8 mouse cellular contexts compared by ENCODE assay signal in the genomic region with DNA sequence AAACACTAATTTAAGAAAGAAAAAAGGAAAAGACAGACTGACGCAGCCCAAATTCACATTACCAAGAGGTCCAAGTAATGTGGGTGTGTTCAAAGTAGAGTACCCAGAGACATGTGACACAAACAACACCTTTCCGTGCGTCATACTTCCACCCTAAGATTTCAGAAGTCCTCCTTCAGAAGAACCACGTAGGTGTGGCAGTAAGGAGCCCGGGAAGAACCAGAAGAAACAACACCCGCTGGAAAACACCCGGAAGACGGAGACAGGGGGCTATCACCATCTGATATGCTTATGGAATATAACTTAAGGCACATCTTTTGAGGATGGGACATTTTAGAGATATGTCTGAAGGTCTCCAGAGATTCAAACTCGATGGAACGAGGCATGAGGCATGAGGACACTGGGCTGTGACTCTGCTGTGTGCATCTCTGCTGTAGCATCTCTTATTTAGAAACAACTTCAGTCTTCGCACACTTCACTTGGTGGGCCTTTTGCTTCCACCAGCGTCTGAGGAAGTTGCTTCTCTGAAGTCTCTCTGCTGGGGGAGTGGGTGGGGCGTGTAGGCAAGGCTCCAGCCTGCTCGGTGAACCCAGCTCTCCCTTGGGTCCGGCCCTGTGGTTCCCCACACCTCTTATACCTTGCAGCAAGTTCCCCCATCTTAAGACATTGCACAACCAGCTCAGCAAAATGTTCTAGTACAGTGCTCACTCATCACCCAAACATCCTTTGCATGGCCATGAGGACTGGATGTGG. TPM values are rescaled to one million over a fixed set of nuclear protein-coding genes. Genes with fewer than 3 reads are reported as not detected.
DNase-seq lines count a peak whose midpoint lies in the region; ATAC-seq lines count a peak whose summit lies in the region.
"Had no signal": no experiment of that assay in that cellular context is flagged by ENCODE, and none has a peak within 500 bp of the region (broad histone marks: within the 10 kb centered on the region; RNA-seq: fewer than 3 reads in every experiment).

No protein-coding gene starts in this region.

- no peak overlapping the region for H3K9ac ChIP-seq in hindbrain, embryonic 13.5 days
- H3K9ac ChIP-seq: limb, embryonic 15.5 days had no signal

- H3K4me3 ChIP-seq in hindbrain, embryonic 13.5 days: no peak overlapping the region
- H3K4me3 ChIP-seq: limb, embryonic 15.5 days had no signal

- DNase-seq in layer of hippocampus, adult 11-12 months (ENCODE audit: low spot score): peak; percentile 30
- DNase-seq in layer of hippocampus, adult 9-10 months (ENCODE audit: low spot score): no peak
- peak; percentile 75 for DNase-seq in thymus, postnatal 25 days
- DNase-seq in embryo, embryonic 9.5 days (ENCODE audit: extremely low spot score): no peak

- H3K27me3 ChIP-seq in hindbrain, embryonic 13.5 days: no peaks in the 10 kb centered on the region
- H3K27me3 ChIP-seq: limb, embryonic 15.5 days had no signal

- no peaks in the 10 kb centered on the region for H3K9me3 ChIP-seq in hindbrain, embryonic 13.5 days

- no peaks in the 10 kb centered on the region for H3K36me3 ChIP-seq in hindbrain, embryonic 13.5 days
- H3K36me3 ChIP-seq: limb, embryonic 15.5 days had no signal

- ATAC-seq in common myeloid progenitor, adult 5-6 weeks (replicated peaks; ENCODE audit: low read depth, poor library complexity, severe bottlenecking): peak; percentile 71
- peak; percentile 63 for ATAC-seq in megakaryocyte progenitor cell, adult 5-6 weeks (replicated peaks; ENCODE audit: poor library complexity)
- no peak for ATAC-seq in hindbrain, embryonic 13.5 days (ENCODE audit: low FRiP score)

- 93% methylated on average over 15 of the region's 15 CpGs for WGBS in hindbrain, embryonic 13.5 days

- H3K4me1 ChIP-seq in hindbrain, embryonic 13.5 days (replicated peaks): peaks cover 10% of the 10 kb centered on the region

- no peak overlapping the region for H3K27ac ChIP-seq in hindbrain, embryonic 13.5 days
- H3K27ac ChIP-seq: limb, embryonic 15.5 days had no signal

- H3K4me2 ChIP-seq in hindbrain, embryonic 13.5 days: no peak overlapping the region
- H3K4me2 ChIP-seq: limb, embryonic 15.5 days had no signal

RNA-seq across cellular contexts. Expression of a gene that starts 13.7 kb away (rescaled TPM):
- total RNA-seq in common myeloid progenitor, adult 5-6 weeks (2017): 30.1 and 51.8 TPM in 2 replicates
- total RNA-seq in megakaryocyte progenitor cell, adult 5-6 weeks (2015): 47.3 and 62.2 TPM in 2 replicates
- total RNA-seq in megakaryocyte progenitor cell, adult 5-6 weeks (2017): 23.2 and 23.5 TPM in 2 replicates
- 10.8 and 11.1 TPM in 2 replicates for polyA plus RNA-seq in hindbrain, embryonic 13.5 days (2015; fragmentation: Nextera tagmentation; extraction: Ambion mirVana)

RNA-seq across cellular contexts. Expression of a gene that starts 13.9 kb away (rescaled TPM):
- total RNA-seq in common myeloid progenitor, adult 5-6 weeks (2017): not detected in 2 replicates
- 1.2 and 1.4 TPM in 2 replicates for total RNA-seq in megakaryocyte progenitor cell, adult 5-6 weeks (2015)
- total RNA-seq in megakaryocyte progenitor cell, adult 5-6 weeks (2017): 0.17 TPM in 1 of 2 replicates, not detected in the other
- 0.44 and 0.57 TPM in 2 replicates for polyA plus RNA-seq in hindbrain, embryonic 13.5 days (2015; fragmentation: Nextera tagmentation; extraction: Ambion mirVana)

Comparison
In these comparisons a context has a peak if more than half of its experiments do, and no peak if none do; other contexts are left out.
1. DNase-seq: peak in layer of hippocampus, adult 11-12 months (single experiment) and thymus, postnatal 25 days (single experiment); none in layer of hippocampus, adult 9-10 months (single experiment) and embryo, embryonic 9.5 days (single experiment).